Mouse (Mus musculus) midbrain, embryonic 10.5 days (tissue): ENCODE results near the gene Cntrl. TPM values are rescaled to one million over a fixed set of nuclear protein-coding genes. Genes with fewer than 3 reads are reported as not detected.
A peak's percentile ranks its signal among the peaks of the same experiment; 100 is the strongest.

ENCODE experiments used
- DNase-seq: peaks from one replicate; pipeline ENCODE4 v3.0.0-alpha.2; 2017; ENCODE audit warnings: low spot score
- H3K27ac ChIP-seq: fragments of 300-500 bp; sonication (generic); replicated peaks from 2 replicates; pipeline ENCODE4 v1.5.1; 2016; ENCODE audit warnings: mild to moderate bottlenecking
- H3K27me3 ChIP-seq: fragments of 300-500 bp; sonication (generic); 2 replicates; pipeline ENCODE4 v1.6.1; 2016; ENCODE audit warnings: low read depth, mild to moderate bottlenecking; ENCODE audit not compliant: poor library complexity, severe bottlenecking
- H3K36me3 ChIP-seq: fragments of 300-500 bp; sonication (generic); 2 replicates; pipeline ENCODE4 v1.6.1; 2016; ENCODE audit warnings: mild to moderate bottlenecking, moderate library complexity
- H3K4me1 ChIP-seq: fragments of 300-500 bp; sonication (generic); 2 replicates; pipeline ENCODE4 v1.6.1; 2016
- H3K4me3 ChIP-seq: fragments of 300-500 bp; sonication (generic); 2 replicates; pipeline ENCODE4 v1.5.1; 2016; ENCODE audit warnings: mild to moderate bottlenecking, moderate library complexity
- H3K9me3 ChIP-seq: fragments of 300-500 bp; sonication (generic); replicated peaks from 2 replicates; pipeline ENCODE4 v1.6.1; 2016; ENCODE audit warnings: mild to moderate bottlenecking
- WGBS: fragments of 180-500 bp; shearing (Covaris S2); methylation state at CpG from one replicate; pipeline ENCODE4 v1.1.7; 2016; 5-methylcytosine and 5-hydroxymethylcytosine counted together
- polyA plus RNA-seq: library from polyadenylated mRNA; unstranded; fragments of >200 nt; fragmentation: Nextera tagmentation; extraction: Ambion mirVana; gene quantifications from 2 replicates; pipeline ENCODE4 v1.2.1, GENCODE M21; 2016

Gene Cntrl
- polyA plus RNA-seq, 1 experiment from 2014 or later = 26.7 TPM

DNA sequence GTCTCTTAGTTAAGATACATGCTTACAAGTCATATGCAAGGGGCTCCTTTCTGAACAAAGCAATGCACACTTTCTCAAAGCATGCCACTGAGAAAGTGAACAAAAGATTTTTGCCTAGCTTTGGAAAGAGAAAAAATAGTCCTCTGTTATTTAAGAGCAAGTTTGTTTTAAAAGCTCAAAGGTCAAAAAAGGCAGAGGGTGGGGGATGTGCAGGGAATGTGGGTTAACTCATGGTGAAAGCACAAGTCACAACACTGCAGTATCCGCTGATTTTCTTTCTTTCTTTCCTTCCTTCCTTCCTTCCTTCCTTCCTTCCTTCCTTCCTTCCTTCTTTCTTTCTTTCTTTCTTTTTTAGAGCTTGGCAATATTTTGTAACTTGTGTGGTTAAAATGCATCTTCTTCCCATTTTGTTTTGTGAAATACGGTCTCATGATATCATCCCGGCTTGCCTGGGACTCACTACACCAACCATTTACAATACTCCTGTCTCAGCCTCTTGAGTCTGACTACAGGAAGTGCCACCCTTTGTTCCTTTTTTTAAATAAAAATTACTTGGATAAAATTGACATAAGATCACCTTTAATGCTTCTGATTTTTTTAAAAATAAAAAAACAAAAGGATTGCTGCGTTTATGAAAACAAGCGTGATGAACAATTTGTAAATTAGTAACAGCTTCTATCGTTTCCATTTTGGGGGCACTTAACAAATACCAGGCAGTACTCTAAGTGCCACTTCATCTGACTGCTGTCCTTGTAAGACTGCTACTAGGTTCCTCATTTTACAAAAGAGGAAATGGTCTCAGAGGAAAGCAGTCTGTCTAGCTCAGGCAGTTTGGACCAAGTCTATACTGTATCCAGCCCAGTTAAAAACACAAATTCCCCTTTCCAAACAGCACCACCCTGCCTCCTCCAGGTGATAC, 86.6 kb downstream of the Cntrl start:
- Histone ChIP-seq H3K27ac (no peak overlapping the region), H3K27me3 (no peaks in the 10 kb centered on the region), H3K9me3 (no peaks in the 10 kb centered on the region), H3K4me1 (peaks cover 20% of the 10 kb centered on the region), H3K36me3 (peaks cover 31% of the 10 kb centered on the region), H3K4me3 (no peak overlapping the region)
- DNase-seq = no peak
- WGBS = 88% methylated on average over 6 of the region's 6 CpGs

DNA sequence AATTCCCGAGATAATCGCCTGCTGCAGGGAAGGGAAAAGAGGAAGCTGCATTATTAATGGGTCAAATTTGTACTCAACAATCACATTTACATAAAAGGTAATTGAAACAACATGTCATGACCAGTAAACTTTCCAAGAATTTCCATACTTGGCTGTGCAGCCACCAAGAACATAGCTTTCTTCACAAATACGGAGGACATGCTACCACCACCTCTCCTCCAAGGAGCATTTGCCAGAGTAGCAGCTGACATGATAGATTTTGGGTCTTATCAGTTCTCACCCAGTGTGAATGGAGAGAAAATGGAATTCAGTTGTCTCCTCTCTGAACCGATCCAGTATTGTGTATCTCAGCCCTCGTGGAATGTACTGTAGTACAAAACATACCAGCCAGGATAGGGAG, 90.2 kb downstream of the Cntrl start:
- peaks cover 26% of the 10 kb centered on the region for H3K4me1 ChIP-seq
- DNase-seq = no peak
- peak overlapping the region; percentile 89 for H3K4me3 ChIP-seq
- H3K9me3 ChIP-seq = no peaks in the 10 kb centered on the region
- H3K27ac ChIP-seq = peak overlapping the region; percentile 99
- H3K36me3 ChIP-seq = peaks cover 17% of the 10 kb centered on the region
- H3K27me3 ChIP-seq = no peaks in the 10 kb centered on the region
- 41% methylated on average over 5 of the region's 5 CpGs for WGBS

DNA sequence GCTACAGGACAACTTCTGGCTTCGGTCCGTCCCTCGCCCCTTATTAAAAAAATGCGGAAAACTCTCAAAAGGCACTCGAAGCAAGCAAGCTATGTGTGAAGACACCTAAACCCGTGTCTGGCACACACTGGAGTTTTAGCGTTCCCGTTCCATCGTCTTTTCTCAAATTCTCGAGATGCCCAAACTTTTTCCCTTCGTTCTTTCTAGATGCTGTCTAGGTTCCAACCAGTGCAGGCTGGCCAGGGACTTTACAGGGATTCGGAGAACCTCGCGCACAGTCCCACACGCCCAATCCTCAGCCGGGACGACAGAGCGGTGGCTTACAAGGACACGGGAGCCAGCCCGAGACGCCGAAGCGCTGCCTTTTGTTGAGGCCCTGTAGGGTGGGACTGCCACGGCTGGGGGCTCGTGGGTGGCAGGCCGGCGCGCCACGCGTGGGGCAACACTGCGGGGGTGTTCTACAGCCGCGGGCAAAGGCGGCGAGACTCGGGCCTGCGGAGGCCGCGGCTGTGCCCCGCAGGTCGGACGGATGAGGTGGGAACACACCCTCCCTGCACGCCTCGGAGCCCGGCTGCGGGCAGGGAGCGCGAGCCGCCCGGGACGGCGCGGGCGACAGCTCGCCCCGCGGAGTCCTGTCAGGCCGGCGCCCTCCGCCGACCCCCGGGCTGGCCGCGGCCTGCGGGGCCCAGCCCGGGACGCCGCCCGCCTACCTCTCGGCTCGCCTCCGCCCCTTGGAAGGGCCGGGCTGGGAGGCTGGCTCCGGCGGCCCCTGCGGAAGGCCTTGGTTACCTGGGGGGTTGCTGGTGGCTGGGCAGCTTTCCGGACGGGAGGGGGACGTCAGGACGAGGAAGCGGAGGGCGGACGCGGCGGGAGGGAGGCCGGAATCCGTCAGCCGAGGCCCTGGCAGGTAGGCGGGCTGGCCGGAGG, 90.9 kb downstream of the Cntrl start:
- no peaks in the 10 kb centered on the region for H3K27me3 ChIP-seq
- H3K4me1 ChIP-seq = peaks cover 26% of the 10 kb centered on the region
- H3K9me3 ChIP-seq = no peaks in the 10 kb centered on the region
- H3K4me3 ChIP-seq = peak overlapping the region; percentile 89
- peak; percentile 60 for DNase-seq
- peak overlapping the region; percentile 99 for H3K27ac ChIP-seq
- peaks cover 13% of the 10 kb centered on the region for H3K36me3 ChIP-seq
- WGBS = 2% methylated on average over 87 of the region's 90 CpGs

DNA sequence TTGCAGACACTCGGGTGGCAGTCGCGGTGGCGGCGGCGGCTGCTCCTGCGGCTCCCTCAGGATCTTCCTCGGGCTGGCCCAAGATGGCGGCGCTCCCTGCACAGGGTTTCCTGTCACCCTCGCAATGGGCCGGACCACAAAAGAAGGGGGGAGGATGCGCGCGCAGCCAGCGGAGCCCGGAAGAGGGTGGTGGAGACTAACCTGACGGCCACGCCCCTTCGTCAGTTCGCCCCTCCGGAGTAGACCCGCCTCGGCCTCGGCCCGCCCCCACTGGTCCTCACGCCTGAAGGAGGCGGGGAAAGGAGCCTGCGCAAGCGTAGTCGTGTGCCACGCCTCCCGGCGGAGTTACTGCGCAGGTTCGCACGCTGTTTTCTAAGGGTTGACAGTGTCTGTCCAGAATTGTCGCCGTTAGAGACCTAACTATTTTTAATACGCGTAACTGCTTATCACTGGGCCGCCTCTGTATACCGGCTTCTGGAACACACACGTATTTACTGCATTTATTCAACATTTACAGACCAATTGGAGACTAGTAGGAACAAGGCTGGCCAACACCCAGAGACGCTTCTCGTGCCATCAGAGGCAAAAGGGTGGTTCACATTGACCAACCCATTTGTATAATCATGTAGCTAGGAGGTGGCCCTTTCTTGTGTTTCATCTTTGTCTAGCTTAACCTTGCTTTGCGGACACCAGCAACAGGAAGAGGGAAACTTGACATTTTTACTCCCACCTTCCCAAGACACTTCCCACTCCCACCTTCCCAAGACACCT, 91.8 kb downstream of the Cntrl start, which contains the start of gene Rab14:
Gene Rab14, minus strand, starts transcription at position 223 of the 771 bp plus-strand sequence.
- Histone ChIP-seq H3K4me3 (peak within 1 kb of the TSS; percentile 89), H3K27me3 (no peaks in the 10 kb centered on the region), H3K4me1 (peaks cover 26% of the 10 kb centered on the region), H3K9me3 (no peaks in the 10 kb centered on the region), H3K27ac (peak within 1 kb of the TSS; percentile 99), H3K36me3 (peaks cover 13% of the 10 kb centered on the region)
- DNase-seq = peak; percentile 100
- WGBS = under 1% methylated on average over 47 of the region's 47 CpGs

DNA sequence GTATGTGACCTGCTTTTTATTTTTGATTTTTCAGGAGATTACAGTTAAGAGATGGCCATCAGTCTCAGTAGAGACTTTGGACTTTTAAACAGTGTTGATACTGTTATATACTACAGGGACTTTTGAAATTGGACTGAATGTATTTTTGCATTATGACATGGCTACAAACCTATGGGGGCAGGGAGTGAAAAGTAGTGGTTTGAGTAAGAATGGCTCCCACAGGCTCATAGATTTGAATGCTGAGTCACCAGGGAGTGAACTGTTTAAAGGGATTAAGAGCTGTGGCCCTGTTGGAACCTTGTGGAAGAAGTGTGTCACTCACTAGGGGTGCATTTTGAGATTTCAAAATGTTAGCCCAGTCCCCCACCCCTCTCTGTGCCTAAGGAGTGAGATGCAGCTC, 94.4 kb downstream of the Cntrl start:
- H3K4me1 ChIP-seq = peaks cover 17% of the 10 kb centered on the region
- H3K9me3 ChIP-seq = no peaks in the 10 kb centered on the region
- DNase-seq = no peak
- no peaks in the 10 kb centered on the region; the same call in 1 of the 2 replicates for H3K36me3 ChIP-seq
- no peak overlapping the region for H3K4me3 ChIP-seq
- no peaks in the 10 kb centered on the region for H3K27me3 ChIP-seq
- no peak overlapping the region for H3K27ac ChIP-seq

DNA sequence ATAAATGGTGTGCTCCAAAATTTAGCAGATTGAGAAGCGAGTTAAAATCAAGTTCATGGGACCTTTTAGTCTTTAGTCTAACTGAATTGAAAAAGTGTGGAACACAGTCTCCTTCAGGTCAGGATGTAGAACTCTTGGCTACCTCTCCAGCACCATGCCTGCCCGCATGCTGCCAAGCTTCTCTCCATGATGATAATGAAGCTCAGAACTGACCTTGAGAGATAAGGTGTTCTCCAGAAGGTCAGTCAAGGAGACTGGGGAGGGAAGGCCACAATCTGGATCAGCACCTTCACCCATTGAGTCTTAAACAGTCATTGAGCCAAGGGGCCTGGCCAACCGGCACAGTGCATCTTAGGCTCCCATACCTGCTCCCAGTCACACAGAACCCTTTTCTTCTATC, 97.5 kb downstream of the Cntrl start:
- no peaks in the 10 kb centered on the region for H3K36me3 ChIP-seq
- peaks cover 1% of the 10 kb centered on the region; the same call in 1 of the 2 replicates for H3K4me1 ChIP-seq
- no peak overlapping the region for H3K27ac ChIP-seq
- no peaks in the 10 kb centered on the region for H3K9me3 ChIP-seq
- 87% methylated on average over 3 of the region's 3 CpGs for WGBS
- no peaks in the 10 kb centered on the region for H3K27me3 ChIP-seq
- no peak for DNase-seq
- H3K4me3 ChIP-seq = no peak overlapping the region

DNA sequence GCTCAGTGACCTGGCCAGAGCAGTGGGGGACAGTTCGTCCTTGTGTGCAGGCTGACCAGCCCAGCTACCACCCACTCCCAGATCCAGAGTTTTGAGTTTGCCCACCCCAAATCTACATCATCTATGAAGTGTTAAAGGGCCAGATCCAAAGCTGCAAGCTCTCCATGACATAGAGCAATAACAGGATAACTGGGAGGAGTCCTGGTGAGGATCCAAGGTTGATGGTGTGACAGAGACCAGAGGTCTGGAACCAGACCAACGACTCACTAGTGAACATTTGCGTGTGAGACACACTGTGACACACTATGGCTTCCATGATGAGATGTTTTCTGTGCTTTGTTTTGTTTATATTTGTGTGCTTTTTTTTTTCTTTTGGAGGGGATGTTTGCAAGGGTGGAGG, 98.8 kb downstream of the Cntrl start:
- Histone ChIP-seq H3K27me3 (no peaks in the 10 kb centered on the region), H3K4me3 (no peak overlapping the region), H3K27ac (no peak overlapping the region), H3K9me3 (no peaks in the 10 kb centered on the region), H3K4me1 (no peaks in the 10 kb centered on the region; the same call in 1 of the 2 replicates), H3K36me3 (no peaks in the 10 kb centered on the region)
- no peak for DNase-seq
- 84% methylated on average over 3 of the region's 3 CpGs for WGBS

DNA sequence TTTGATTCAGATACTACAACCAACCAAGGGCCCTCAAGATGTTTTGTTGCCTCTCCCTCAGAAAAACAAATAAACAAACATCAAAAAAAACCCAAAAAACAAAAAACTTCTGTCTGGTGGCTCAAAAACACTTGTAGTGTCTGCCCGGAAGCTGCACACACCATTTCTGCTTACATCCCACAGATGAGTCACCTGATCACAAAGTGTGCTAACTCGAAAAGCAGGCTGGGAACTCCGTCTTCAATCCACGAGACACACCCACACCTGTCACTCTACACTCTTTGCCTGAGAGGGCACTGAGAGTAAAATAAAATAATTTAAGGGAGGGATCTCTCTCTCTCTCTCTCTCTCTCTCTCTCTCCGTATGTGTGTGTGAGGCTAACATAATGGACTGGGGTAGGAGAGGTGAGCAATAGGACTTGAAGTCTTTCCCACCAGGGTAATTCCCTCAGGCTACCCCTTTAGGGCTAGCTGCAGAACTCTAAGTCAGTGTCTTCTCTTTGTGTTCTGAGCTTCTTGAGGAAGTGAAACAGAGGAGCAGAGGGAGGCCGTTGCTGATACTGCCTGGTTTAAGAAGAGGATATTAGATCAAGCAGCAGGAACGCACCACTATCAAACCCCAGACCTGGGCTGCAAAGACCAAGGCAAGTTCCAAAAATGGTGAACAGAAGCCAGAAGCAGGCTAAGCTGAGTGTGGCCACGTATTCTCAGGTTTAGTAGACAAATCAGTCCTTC, 99.8 kb downstream of the Cntrl start:
- DNase-seq = no peak
- 83% methylated on average over 8 of the region's 8 CpGs for WGBS

DNA sequence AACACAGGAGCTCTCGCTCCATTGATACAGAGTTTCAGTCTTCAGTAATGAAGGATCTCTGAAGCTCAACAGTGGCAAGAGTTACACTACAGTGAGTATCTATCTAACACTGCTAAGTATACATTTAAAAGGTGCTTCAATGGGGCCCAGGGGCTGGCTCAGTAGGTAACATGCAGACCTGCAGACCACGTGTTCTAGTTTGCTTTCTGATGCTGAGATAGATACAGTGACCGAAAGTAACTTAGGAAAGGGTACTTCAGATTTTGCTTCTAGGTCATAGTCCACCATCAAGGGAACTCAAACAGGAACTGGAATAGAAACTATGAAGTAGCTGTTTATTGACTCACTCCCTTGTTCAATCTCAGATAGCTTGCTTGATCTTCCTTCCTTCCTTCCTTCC, 102.4 kb downstream of the Cntrl start:
- 76% methylated on average over 3 of the region's 3 CpGs for WGBS
- no peak overlapping the region for H3K4me3 ChIP-seq

More for the DNA sequence above, 99.8 kb downstream of the Cntrl start:
- H3K27me3 ChIP-seq = no peaks in the 10 kb centered on the region
- H3K9me3 ChIP-seq = no peaks in the 10 kb centered on the region
- no peaks in the 10 kb centered on the region for H3K36me3 ChIP-seq
- H3K4me1 ChIP-seq = peaks cover under 1% of the 10 kb centered on the region; the same call in 1 of the 2 replicates
- no peak overlapping the region for H3K4me3 ChIP-seq
- H3K27ac ChIP-seq = no peak overlapping the region

DNA sequence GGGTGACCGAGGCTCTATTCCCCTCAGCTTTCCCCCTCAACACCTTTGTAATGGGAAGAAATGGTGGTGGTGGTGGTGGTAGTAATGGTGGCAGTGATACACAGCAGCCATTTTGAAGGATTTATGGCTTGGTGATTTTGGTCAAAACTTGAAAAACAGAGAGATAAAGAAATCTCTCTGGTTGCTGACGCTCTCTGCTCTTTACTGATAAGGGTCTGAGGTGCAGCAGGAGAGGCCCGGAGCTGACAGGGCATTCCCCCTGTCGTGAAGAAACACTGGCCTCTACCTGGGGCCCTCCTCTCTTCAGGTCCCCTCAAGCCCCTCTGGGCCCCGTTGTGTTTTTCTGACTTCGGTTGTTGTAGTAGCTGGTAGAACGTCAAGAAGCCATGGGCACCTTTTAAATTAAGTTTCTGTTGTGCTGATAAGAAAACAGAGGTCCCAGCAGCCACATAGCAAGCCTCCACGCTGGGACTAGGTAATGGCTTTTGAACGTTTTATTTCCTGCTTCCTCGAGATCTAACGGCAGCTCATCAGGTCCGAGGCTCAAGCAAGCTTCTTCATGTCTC, 104.1 kb downstream of the Cntrl start:
- 87% methylated on average over 12 of the region's 12 CpGs for WGBS
- H3K4me3 ChIP-seq = no peak overlapping the region
- no peak for DNase-seq
- H3K9me3 ChIP-seq = no peaks in the 10 kb centered on the region
- no peak overlapping the region for H3K27ac ChIP-seq
- peaks cover 19% of the 10 kb centered on the region for H3K4me1 ChIP-seq
- H3K36me3 ChIP-seq = no peaks in the 10 kb centered on the region
- no peaks in the 10 kb centered on the region for H3K27me3 ChIP-seq

More for the DNA sequence above, 102.4 kb downstream of the Cntrl start:
- H3K4me1 ChIP-seq = peaks cover 19% of the 10 kb centered on the region
- H3K9me3 ChIP-seq = no peaks in the 10 kb centered on the region
- DNase-seq = no peak
- no peaks in the 10 kb centered on the region for H3K36me3 ChIP-seq
- no peaks in the 10 kb centered on the region for H3K27me3 ChIP-seq
- H3K27ac ChIP-seq = no peak overlapping the region

DNA sequence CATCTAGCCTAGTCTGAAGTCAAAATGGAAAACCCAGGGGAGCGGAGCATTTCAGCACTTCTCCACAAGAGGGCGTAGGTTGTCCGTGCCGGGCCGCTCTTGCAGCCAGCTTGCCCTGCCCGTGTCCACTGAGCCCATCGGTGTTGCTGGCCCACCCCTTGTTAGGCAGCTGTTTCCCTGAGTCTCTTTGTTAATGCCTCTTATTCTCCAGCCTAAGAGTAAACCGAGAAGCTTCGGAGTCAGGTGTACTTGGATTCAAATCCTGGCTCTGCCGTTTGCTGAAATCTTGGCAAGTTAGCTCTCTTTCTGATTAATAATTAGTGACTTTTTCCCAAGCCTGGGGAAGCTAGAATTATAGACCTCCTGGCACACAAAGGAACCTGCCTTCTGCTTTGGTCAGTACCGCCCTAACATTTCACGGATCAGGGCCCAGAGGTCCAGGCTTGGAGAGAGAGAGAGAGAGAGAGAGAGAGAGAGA, 105.6 kb downstream of the Cntrl start:
- Histone ChIP-seq H3K9me3 (no peaks in the 10 kb centered on the region), H3K4me1 (peaks cover 19% of the 10 kb centered on the region), H3K4me3 (peak overlapping the region; percentile 21; the same call in 1 of the 2 replicates), H3K36me3 (no peaks in the 10 kb centered on the region), H3K27ac (peak overlapping the region; percentile 84), H3K27me3 (no peaks in the 10 kb centered on the region)
- 3% methylated on average over 12 of the region's 12 CpGs for WGBS
- DNase-seq = peak; percentile 92
